Mouse (Mus musculus): ENCODE measurements around the gene Nr1h5. TPM values are rescaled to one million over a fixed set of nuclear protein-coding genes. Genes with fewer than 3 reads are reported as not detected.

Gene Nr1h5
- polyA plus RNA-seq, 1 experiment from 2014 or later, result 10.4 TPM

DNA sequence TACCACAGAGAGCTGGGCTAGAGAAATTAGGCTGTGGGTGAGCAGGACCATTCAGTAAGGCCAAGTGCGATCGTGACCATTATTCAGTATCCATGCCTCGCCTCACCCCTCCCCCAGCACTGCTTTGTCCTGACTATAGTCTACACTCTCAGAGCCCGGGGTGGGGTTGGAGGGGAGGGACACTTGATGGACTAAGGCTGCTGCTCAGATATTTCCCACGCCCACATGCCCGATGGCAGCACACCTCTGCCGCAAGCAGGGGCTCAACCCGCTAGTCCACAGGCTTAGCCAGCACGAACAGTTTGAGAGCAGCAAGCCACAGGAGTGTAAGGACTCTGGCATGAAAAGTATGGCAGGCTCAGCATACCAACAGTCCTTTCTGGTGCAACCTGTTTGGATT, 6.1 kb upstream of the Nr1h5 start:
- H3K4me2 ChIP-seq, result no peak overlapping the region
- ATAC-seq, result no peak
- H3K4me3 ChIP-seq, result no peak overlapping the region
- no peak overlapping the region for H3K9ac ChIP-seq
- no peak overlapping the region for H3K27ac ChIP-seq
- no peaks in the 10 kb centered on the region for H3K4me1 ChIP-seq
- no peaks in the 10 kb centered on the region for H3K36me3 ChIP-seq
- WGBS (ENCODE audit: insufficient replicate concordance), result 71% methylated on average over 9 of the region's 9 CpGs
- H3K9me3 ChIP-seq (replicated peaks), result no peaks in the 10 kb centered on the region
- no peaks in the 10 kb centered on the region for H3K27me3 ChIP-seq (replicated peaks)

DNA sequence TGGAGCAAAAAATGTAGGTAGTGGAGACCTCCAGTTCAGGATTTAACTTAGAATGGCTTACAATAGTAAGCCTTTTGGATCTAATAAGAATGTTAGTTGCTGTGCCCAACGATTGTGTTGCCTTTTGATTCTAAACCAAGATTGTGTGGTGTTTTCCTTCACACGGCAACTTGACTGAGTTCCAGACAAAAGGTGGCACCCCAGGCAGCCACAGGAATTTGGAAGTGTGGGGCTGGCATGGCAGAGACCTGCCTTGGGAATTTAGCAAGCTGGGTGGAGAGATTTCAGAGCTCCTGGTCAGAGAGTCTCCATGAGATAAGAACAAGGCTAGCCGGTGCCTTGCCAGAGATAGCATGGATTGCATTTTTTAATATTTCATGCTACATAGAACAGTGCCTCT, 8.3 kb downstream of the Nr1h5 start:
- H3K27ac ChIP-seq, result no peak overlapping the region
- H3K4me1 ChIP-seq, result no peaks in the 10 kb centered on the region
- H3K4me2 ChIP-seq, result no peak overlapping the region
- no peaks in the 10 kb centered on the region for H3K27me3 ChIP-seq (replicated peaks)
- H3K36me3 ChIP-seq, result no peaks in the 10 kb centered on the region
- WGBS (ENCODE audit: insufficient replicate concordance), result 30% methylated on average over 3 of the region's 3 CpGs
- H3K9ac ChIP-seq, result no peak overlapping the region
- ATAC-seq, result no peak
- no peak overlapping the region for H3K4me3 ChIP-seq
- no peaks in the 10 kb centered on the region for H3K9me3 ChIP-seq (replicated peaks)

DNA sequence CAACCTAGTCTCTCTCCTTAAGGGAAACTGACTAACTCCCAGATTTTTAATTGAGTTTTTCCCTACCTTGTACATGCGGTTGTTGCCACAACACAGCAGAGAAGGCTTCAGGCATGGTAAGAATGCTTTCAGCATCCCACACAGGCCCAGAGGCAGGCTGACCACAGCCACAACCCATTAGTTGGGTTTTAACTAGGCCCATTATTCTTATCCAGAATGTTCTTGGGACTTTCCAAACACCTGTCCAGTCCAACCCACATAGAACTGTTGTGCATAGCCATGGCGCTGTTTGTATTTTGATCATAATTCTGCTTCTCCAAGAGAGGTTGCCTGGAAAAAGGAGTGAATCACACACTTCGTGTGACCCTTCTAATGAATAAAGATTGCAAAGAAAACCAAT, 8.8 kb downstream of the Nr1h5 start:
- ATAC-seq, result no peak
- Histone ChIP-seq H3K9me3 (replicated peaks) (no peaks in the 10 kb centered on the region), H3K4me2 (no peak overlapping the region), H3K36me3 (no peaks in the 10 kb centered on the region), H3K4me3 (no peak overlapping the region), H3K27ac (no peak overlapping the region), H3K27me3 (replicated peaks) (no peaks in the 10 kb centered on the region), H3K4me1 (no peaks in the 10 kb centered on the region), H3K9ac (no peak overlapping the region)
- 73% methylated on average over 3 of the region's 3 CpGs for WGBS (ENCODE audit: insufficient replicate concordance)

DNA sequence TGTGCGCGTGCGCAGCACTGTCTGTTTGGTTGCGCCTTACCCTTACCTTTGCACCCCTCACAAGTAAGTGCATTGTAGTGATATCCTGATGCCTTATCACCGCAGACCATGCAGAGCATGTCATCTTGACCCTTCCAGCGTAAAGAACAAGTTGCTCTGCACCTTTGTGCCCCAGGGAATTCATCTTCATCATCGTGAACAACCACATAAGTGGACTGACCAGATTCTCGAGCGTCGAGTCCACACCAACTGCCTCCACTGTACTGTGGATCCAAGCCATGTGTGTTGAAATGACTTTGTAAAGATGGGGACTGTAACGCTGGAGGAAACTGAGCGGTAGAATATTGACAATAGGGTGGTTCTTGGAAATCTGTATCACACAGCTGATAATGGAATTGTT, 9.5 kb downstream of the Nr1h5 start:
- Histone ChIP-seq H3K36me3 (no peaks in the 10 kb centered on the region), H3K9ac (no peak overlapping the region), H3K27me3 (replicated peaks) (no peaks in the 10 kb centered on the region), H3K4me1 (no peaks in the 10 kb centered on the region), H3K27ac (no peak overlapping the region), H3K4me3 (no peak overlapping the region), H3K4me2 (no peak overlapping the region), H3K9me3 (replicated peaks) (no peaks in the 10 kb centered on the region)
- ATAC-seq, result no peak
- 78% methylated on average over 12 of the region's 12 CpGs for whole genome bisulfite sequencing (ENCODE audit: insufficient replicate concordance)

DNA sequence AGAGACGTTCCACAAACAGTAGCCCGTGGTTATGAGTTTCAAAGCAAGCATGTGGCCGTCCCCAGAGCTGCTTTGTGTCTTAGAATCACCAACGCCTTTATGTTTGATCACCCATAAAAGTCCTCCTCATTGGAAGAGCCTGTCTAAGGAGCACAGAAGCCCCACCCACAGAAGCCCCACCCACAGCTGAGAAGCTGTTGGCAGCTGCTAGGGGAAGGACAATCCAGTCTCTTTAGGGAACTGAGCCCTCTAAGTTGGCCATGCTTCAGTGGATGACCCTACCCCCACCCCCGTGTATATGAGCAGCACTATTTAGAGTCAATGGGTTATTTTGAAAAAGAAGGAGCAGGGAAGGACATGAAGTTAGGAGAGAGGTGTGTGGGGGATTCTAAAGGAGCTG, 17.1 kb downstream of the Nr1h5 start:
- 55% methylated on average over 5 of the region's 5 CpGs for WGBS (ENCODE audit: insufficient replicate concordance)
- H3K27ac ChIP-seq, result no peak overlapping the region
- H3K27me3 ChIP-seq (replicated peaks), result no peaks in the 10 kb centered on the region
- no peak overlapping the region for H3K9ac ChIP-seq
- no peaks in the 10 kb centered on the region for H3K9me3 ChIP-seq (replicated peaks)
- H3K4me1 ChIP-seq, result no peaks in the 10 kb centered on the region
- ATAC-seq, result no peak
- H3K4me3 ChIP-seq, result no peak overlapping the region
- no peaks in the 10 kb centered on the region for H3K36me3 ChIP-seq
- no peak overlapping the region for H3K4me2 ChIP-seq

DNA sequence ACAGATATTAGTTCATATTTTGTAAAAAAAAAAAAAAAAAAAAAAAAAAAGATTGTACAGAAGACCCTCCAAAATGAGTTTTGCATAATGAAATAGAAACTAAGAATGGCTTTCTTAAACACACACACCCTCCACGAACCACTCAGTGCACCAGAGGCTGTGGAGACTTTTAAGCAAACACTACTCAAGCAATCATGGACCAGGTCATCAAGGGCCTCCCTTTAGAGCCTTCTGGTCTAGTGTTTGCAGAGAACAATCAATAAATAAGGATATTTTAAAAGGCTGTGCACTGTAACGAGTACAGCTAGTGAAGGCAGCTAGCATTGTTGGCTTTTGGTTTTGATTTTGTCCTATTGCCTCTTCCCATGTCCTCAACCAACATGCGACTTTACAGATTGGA, 17.6 kb downstream of the Nr1h5 start:
- Histone ChIP-seq H3K27me3 (replicated peaks) (no peaks in the 10 kb centered on the region), H3K36me3 (no peaks in the 10 kb centered on the region), H3K27ac (no peak overlapping the region), H3K4me2 (no peak overlapping the region), H3K4me1 (no peaks in the 10 kb centered on the region), H3K9ac (no peak overlapping the region), H3K4me3 (no peak overlapping the region), H3K9me3 (replicated peaks) (no peaks in the 10 kb centered on the region)
- ATAC-seq, result no peak
- WGBS (ENCODE audit: insufficient replicate concordance), result 59% methylated on average over 3 of the region's 3 CpGs

DNA sequence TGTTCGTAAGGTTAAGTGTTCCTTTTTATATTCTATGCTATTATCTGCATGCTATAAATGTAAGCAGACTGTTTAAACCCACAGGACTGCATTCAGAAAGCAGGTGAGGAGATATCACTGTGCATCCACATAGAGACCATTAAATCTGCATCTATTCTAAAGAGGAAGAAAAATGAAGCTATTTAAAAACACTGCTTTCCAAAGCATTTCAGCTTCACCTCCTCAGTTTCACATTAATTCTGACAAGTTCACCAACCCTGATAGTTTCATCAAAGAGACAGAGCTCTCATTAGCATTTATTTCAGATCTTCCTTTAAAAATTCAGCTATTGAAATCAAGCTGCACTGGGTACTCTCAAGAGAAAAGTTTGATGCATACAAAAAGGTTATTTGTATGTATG, 25.8 kb downstream of the Nr1h5 start:
- Histone ChIP-seq H3K4me3 (no peak overlapping the region), H3K9ac (no peak overlapping the region), H3K9me3 (replicated peaks) (0 out of 2 replicates have a peak, but pooled peaks cover 4% of the 10 kb centered on the region), H3K36me3 (no peaks in the 10 kb centered on the region), H3K27ac (no peak overlapping the region), H3K4me2 (no peak overlapping the region), H3K4me1 (no peaks in the 10 kb centered on the region), H3K27me3 (replicated peaks) (no peaks in the 10 kb centered on the region)
- WGBS (ENCODE audit: insufficient replicate concordance), result 83% methylated on average over 1 of the region's 1 CpGs
- ATAC-seq, result no peak

DNA sequence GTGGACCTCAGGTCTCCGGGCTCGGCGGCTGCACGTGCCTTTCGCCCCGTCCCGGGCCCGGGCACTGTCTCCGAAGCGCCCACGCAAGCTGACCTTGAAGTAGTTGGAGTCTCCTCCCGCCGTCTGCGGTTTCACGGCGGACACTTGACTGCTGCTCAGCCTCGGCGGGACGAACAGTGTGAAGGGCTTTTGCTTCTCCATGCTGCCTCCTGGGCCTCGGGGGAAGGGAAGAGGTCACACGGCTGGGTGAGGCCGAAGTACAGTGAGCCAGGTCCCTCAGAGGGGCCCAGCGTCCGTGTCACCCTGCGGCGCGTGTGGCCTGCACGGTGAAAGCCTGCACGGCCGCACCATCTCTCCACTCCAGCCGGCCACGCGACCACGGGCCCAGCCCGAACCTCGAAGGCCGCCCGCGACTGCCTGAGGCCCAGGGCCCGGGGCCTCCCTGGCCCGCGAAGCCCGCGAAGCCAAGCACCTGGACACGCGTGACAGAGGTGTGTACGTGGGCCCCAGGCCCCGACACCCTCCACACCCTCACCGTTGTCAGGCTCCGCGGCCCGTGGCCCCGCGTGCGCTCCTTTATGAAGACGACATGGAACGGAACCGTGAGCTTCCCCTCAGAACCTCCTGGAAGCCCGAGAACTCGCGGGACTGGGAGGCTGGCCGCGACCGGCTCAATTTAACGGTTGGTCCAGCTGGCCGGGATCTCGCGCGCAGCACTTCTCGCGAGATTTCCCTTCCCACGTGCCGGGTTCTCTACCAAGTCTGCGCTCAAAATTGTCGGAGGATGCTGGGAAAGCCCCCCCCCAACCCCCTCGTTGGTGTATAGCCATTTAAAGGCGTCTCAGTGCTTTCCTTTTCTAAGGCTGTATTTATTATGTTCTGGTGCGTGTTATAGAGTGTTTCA, 28.2 kb downstream of the Nr1h5 start, which contains the start of gene Sycp1:
TSS of gene Sycp1 (minus strand) at position 650 of the 904 bp plus-strand sequence.
- no peaks in the 10 kb centered on the region for H3K4me1 ChIP-seq
- H3K27ac ChIP-seq, result no peak within 1 kb of the TSS
- H3K36me3 ChIP-seq, result no peaks in the 10 kb centered on the region
- ATAC-seq, result no peak
- 0 out of 2 replicates have a peak, but pooled peaks cover 4% of the 10 kb centered on the region for H3K9me3 ChIP-seq (replicated peaks)
- no peak within 1 kb of the TSS for H3K9ac ChIP-seq
- 86% methylated on average over 78 of the region's 78 CpGs for WGBS (ENCODE audit: insufficient replicate concordance)
- no peaks in the 10 kb centered on the region for H3K27me3 ChIP-seq (replicated peaks)
- no peak within 1 kb of the TSS for H3K4me3 ChIP-seq
- H3K4me2 ChIP-seq, result no peak within 1 kb of the TSS

DNA sequence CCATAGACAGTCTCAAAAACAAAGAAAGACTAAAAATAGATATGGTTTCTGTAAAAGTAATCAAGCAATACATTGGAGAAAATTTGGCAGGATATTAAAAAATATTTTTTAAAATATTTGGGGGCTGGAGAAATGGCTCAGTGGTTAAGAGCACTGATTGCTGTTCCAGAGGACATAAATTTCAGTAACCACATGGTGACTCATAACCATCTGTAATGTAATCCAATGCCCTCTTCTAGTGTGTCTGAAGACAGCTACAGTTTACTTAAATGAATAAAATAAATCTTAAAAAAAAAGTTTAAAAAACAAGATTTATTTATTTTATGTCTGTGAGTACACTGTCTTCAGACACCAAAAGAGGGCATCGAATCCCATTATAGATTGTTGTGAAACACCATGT, 64.8 kb downstream of the Nr1h5 start:
- ATAC-seq, result no peak
- Histone ChIP-seq H3K27ac (no peak overlapping the region), H3K27me3 (replicated peaks) (no peaks in the 10 kb centered on the region), H3K9me3 (replicated peaks) (no peaks in the 10 kb centered on the region), H3K4me1 (no peaks in the 10 kb centered on the region), H3K9ac (no peak overlapping the region), H3K36me3 (no peaks in the 10 kb centered on the region), H3K4me3 (no peak overlapping the region), H3K4me2 (no peak overlapping the region)
- WGBS (ENCODE audit: insufficient replicate concordance), result 69% methylated on average over 1 of the region's 1 CpGs

Other genes with a start within 250 kb of the Nr1h5 start
- gene Tspan2, start 229.6 kb downstream of the Nr1h5 start, polyA plus RNA-seq (2016; fragmentation: Nextera tagmentation; extraction: Ambion mirVana), result 2.8 and 3.4 TPM in 2 replicates
- gene Tshb, start 181.4 kb downstream of the Nr1h5 start, polyA plus RNA-seq (2016; fragmentation: Nextera tagmentation; extraction: Ambion mirVana), result not detected in 2 replicates
- 0.07 and 0.14 TPM in 2 replicates for gene Sycp1, start 28.0 kb downstream of the Nr1h5 start, polyA plus RNA-seq (2016; fragmentation: Nextera tagmentation; extraction: Ambion mirVana)
- 21.5 and 21.6 TPM in 2 replicates for gene Sike1, start 31.6 kb upstream of the Nr1h5 start, polyA plus RNA-seq (2016; fragmentation: Nextera tagmentation; extraction: Ambion mirVana)
- gene Csde1, start 56.3 kb upstream of the Nr1h5 start, polyA plus RNA-seq (2016; fragmentation: Nextera tagmentation; extraction: Ambion mirVana), result 179 and 183 TPM in 2 replicates
- gene Nras, start 94.2 kb upstream of the Nr1h5 start, polyA plus RNA-seq (2016; fragmentation: Nextera tagmentation; extraction: Ambion mirVana), result 59.4 and 61.5 TPM in 2 replicates
- gene Ampd1, start 109.9 kb upstream of the Nr1h5 start, polyA plus RNA-seq (2016; fragmentation: Nextera tagmentation; extraction: Ambion mirVana), result 0.12 and 0.13 TPM in 2 replicates
- 13.0 and 13.1 TPM in 2 replicates for gene Dennd2c, start 138.5 kb upstream of the Nr1h5 start, polyA plus RNA-seq (2016; fragmentation: Nextera tagmentation; extraction: Ambion mirVana)
- gene Bcas2, start 207.5 kb upstream of the Nr1h5 start, polyA plus RNA-seq (2016; fragmentation: Nextera tagmentation; extraction: Ambion mirVana), result 235 and 237 TPM in 2 replicates

All from liver, embryonic 12.5 days (tissue).